Mouse (Mus musculus): ENCODE measurements around the gene Dock8.

The Dock8 gene

DNA sequence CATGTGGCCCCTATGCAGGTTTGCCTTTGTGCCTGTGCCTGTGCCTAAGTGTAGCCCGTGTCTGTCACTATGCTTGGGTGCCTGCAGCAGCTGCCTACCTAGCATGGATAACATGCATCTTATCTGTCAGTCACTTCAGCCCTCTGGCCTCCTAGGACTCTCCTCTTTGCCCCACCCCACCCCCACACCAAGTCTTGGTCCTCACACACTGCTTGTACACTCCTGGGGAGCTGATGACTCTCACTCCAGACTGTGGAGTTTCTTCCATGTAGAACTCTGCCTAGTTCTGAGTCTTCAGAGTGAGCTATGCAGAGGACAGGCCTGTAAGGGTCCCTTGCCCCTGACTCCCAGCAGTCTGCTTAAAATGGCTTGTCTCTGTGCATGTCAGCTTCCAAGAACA, 136.8 kb downstream of the Dock8 start:
- no peak for DNase-seq

DNA sequence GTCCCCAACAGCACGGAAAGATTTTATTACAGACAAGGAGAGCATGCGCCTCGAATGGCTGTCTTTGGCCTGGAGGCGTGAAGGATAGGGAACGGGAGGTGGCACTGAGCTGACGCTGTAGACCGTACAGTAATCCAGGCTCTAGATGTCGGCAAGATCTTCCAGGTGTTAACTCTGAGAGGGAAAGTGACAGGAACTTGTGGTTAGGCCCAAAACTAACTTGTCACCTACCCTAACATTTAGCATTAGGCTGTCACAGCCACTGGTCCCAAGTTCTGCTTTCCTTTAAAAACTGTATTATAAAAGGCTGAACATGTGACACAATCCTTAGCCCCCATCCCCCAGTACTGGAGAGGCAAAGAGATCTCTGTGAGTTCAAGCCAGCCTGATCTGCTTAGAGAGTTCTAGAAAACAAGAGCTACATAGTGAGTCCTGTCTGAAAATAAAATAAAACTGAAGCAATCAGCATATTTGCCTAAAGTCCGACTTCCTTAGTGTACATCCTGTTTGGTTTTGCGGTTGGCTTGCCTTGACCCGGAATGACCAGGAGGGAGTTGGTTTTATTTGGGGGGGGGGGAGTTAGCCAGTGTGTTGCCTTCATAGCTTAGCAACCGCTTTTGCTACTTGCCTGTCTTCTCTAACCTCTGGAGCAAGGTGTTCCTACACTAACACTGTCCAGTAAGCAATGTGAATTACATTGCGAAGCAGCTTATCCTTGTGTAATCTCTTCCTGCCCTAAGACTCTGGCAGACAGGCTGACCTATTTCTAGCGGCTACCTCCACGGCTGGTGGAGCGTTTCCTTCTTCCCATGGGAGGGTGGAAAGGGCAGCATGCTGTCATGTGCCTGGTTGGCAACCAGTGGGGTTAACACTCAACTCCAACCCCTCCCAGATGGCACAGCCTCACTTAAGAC, 138.8 kb downstream of the Dock8 start:
- no peak for DNase-seq

DNA sequence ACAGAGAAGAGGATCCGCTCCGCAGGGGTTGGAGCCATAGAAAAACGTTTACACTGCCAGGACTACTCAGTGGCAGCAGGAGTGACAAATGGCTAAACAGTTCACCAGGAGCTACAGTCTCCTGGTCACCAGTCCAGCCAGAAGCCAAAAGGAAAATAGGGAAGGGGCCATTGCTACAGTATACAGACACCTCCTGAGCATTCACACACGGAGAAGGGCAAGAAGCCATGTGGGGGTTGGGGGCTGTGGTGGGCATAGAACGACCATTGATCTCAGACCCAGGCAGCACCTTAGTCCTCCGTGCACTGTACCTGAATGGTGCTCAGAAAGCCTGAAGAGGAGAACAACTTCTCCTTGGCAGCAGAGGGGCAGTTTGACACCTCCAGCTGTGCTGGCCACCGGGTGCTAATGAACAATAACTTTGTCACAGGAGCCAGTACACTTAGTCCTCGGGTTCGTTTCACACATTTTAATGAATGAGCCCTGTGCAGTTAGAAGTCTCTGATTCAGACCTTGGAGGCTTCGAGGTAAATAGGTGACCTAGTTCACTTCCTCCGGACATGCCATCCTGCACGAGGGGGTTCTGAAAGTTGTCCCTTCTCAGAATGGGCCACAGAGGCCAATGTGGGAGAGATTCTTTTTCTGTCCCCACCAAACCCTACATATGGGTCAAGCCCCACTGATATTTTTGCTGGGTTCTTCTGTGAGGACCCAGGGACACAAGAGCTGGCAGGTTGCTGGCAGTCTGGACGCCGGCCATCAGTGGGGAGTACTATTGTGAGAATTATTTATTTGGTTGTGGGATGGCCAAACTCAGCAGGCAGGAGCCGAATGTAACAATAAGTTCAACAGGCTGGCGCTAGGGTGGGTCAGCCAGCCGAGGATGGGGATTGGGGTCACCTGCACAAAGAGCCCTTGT, 145.0 kb downstream of the Dock8 start:
- peak; percentile 19 to 45 for DNase-seq

GRCm38 (mm10) chr19:25145116-25145515, 145.8 kb downstream of the Dock8 start:
- no peak for DNase-seq

DNA sequence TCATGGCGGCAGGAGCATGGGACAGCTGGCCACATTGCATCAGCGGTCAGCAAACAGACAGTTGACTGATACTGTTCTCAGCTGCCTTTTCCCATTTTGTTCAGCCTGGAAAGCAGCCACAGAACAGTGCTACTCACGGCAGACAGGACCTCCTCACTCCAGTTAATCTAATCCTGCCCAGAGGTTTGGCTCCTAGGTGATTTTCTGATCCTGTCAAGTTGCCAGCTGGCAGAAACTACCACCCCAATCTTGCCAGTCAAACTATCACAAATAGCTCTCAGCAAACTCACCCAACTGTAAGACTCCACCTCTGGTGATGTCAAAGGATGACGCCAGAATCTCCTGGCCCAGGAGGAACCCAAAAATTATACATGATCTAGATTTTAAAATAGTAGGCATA, 146.8 kb downstream of the Dock8 start:
- peak in 1 of 2 experiments; percentile 9 for DNase-seq

- DNase-seq: no peak
Measured at GRCm38 (mm10) chr19:25149788-25150187, 150.5 kb downstream of the Dock8 start.

GRCm38 (mm10) chr19:25154506-25155178, 155.3 kb downstream of the Dock8 start:
- DNase-seq: no peak

DNA sequence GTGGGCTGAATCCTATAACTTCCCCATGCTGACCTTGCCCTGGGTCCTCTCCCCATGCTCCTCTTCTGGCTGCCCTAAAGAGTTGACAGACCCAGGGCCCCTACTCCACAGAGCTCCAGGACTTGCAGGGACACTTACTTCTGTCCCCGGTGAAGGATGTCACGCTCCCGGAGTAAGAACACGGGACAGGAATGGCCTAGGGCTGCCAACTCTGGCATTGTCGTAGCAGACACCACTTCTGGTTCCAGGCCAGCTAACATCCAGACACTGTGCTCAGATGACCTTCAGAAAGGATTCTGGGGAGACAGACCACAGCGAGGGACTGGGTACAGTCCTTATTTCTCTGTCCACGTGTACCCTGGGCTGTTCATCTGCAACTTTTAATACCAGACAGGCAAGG, 155.9 kb downstream of the Dock8 start:
- no peak for DNase-seq

GRCm38 (mm10) chr19:25155709-25156108, 156.4 kb downstream of the Dock8 start:
- no peak for DNase-seq

DNA sequence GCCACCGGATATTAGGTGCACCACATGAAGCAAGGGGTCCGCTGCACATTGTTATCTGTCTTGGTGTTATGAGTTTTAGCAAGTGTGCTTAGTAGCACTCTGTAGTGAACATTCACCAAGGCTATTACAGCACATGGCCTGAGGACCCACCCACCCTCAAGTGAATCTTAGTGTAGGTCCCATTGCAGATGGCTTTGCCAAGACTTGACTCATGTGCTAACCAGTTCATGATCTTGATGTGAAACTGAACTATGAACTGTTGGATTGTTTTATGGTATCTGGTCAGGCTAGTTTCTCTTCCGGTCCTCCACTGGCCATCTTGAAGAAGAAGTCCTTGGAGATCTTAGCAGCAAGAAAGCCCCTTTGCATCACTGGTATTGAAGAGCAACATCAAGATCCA, 162.9 kb downstream of the Dock8 start:
- no peak for DNase-seq

DNA sequence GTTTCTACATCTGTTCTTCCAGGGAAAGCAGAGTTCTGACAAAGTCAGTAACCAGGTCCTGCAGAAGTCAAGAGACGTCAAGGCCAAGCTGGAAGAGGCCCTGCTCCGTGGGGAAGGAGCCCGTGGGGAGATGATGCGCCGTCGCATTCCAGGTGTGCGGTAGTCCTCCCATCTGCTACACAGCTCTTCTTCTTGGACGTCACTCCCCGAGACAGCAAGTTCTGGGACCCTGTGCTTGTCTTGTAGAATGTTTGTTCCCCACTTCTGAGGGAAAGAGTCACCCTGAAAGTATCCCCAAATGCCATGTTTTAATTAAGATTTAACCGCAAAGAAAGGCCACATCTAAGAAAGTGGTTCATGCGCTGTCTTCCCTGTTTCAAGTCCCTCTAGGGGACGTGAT, 164.1 kb downstream of the Dock8 start:
- DNase-seq: no peak

- no peak for DNase-seq
Measured at GRCm38 (mm10) chr19:25166412-25166811, 167.1 kb downstream of the Dock8 start.

GRCm38 (mm10) chr19:25171395-25171794, 172.1 kb downstream of the Dock8 start:
- no peak for DNase-seq

DNA sequence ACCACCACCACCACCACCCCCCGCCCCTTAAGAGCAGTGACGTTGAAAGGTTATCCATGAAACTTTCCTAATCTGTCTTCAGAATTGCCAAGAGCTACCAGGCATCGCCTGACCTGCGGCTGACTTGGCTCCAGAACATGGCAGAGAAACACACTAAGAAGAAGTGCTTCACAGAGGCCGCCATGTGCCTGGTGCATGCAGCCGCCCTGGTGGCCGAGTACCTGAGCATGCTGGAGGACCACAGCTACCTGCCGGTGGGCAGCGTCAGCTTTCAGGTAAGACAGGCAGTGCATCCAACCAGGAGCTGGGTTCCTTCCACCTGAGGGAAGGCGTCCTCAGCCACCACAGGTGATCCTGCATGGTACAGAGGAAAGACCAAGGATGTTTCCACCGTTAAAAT, 177.4 kb downstream of the Dock8 start:
- no peak for DNase-seq

DNA sequence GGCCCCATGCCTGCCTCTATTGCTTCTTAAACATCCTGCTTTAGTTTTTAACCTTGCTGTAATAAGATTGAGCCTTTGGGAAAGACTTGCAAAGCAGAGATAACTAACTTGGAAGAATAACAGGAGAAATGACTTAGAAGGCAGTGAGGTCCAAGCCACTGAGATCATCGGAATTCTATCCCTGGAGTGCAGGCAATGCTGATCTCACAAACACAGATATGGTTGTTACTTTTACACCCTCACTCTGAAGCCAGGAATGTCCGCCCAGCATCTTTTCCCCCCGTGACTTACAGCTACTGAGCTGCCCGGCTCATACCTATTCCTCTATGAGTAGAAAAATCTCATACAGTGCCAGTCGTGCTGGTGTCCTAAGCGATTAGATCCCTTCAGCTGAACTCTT, 180.7 kb downstream of the Dock8 start:
- no peak for DNase-seq

DNA sequence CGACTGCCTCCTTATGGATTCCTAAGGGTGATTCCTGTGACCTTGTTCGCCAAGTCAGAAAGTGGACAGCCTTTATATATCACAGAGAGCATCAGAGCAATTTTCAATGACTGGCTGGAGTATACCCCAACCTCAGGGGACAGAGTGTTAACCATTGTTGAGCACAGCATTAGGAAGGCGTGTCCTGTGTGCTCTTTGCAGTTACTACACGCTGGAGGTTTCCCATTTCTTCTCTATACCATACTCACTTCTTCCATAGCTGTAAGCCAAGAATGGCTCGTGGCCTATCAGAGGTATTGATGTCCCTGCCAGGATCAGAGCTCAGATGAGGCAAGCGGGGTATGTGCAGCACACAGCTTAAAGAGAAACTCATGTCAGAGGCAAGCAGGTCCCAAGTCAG, 181.2 kb downstream of the Dock8 start:
- DNase-seq: no peak

DNA sequence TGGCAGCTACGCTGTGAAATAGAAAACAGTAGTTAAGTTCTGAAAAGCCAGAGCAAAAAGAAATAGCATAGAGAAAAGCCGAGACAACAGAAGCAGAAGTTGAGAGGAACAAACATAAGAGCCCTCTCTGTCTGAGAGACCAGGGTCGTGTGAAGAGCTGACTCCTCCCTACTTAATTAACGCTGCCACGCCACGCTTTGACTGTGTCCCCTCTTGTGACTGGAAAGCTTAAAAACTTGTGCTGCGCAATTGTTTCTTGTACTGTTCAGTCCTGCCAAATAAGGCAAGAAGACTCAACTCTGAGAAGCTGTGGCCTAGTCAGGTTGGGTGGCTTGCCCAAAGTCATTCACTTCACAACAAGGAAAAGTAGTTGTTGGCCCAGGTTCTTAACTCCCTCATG, 184.7 kb downstream of the Dock8 start:
- DNase-seq: no peak

DNA sequence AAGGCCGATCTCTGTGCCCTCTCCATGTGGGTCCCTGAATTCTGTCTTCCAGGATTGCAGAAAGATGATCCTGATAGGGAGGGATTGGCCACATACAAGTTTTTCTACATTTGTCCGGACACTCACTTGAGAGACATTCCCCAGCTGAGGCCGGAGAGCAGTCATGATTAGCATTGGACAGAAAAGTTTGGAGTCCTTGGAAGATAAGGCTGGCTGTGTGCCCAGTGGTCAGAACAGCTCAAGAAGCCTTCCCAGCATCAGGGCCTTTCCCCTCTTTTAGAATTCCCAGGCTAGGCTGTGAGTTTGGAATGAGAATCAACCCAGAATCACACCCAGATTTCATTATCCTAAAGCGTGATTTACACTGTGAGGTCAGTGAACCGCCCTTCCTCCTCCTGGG, 187.0 kb downstream of the Dock8 start:
- DNase-seq: no peak

GRCm38 (mm10) chr19:25187681-25188080, 188.3 kb downstream of the Dock8 start:
- DNase-seq: no peak

DNA sequence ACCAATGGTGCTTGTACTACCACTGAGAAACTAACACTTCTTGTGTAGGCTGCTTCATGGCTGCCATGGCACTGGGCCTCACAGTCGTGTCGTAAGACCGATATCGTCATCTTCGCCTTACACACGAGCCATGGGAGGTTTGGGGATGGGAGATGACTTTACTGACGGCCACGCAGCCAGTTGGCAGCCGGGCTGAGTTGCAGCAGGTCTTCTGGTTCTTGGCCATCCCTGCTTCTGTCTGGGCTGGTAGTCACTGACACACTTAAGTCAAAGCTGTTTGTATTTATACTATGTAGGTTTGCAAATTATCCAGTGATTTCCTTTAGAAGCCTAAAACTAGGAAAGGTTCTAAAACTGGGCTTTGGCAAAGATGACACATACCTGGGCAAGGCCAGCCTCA, 194.4 kb downstream of the Dock8 start:
- peak; percentile 65 to 68 for DNase-seq

GRCm38 (mm10) chr19:25200081-25200860, 200.9 kb downstream of the Dock8 start:
- DNase-seq: peak in 1 of 2 experiments; percentile 22

DNA sequence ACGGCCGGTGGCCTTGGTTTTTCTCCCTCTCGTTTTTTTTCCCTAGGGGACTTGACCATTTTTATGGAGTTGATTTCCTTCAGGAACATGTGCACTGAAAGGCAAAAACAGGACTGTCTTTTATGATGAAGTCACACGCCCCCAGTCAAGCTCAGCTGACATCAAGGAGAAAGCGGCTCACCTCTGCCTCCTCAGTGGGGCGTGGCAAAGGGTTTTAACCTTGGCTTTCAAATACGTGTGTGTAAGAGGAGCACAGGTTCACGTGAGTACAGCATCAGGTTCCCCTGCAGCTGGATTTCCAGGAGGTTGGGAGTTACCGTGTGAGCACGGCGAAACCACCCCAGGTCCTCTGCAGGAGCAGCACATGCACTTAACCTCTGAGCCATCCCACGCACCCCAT, 203.7 kb downstream of the Dock8 start:
- no peak for DNase-seq
